Mouse (Mus musculus) stomach, postnatal 0 days (tissue): ENCODE measurements around the gene Casq2.

Experiments
- CTCF ChIP-seq: IDR thresholded peaks from 2 replicates; pipeline ENCODE4 v1.5.1; 2016; ENCODE audit warnings: antibody characterized with exemption, low read depth, mild to moderate bottlenecking, moderate library complexity
- EP300 ChIP-seq: optimal IDR thresholded peaks from 2 replicates; pipeline ENCODE3; 2016; ENCODE audit warnings: antibody characterized with exemption

DNA sequence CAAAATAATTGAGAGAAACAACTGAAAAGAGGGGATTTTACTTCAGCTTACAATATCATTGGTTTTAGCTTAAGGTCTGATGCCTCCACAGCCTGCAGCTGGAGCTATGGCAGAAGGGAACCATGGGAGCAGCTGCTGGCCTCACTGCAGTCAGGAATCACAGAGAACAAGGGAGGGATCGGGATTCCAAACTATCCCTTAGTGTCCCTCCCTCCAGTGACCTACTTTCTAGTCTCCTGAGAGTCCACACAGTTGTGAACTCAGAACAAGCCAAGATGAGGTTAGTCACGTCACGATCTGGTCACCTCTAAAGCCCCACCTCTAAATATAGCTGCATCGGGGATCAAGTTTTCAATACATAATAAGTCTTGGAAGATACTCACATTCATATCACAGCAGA is 61.0 kb downstream of the Casq2 start:
- TF ChIP-seq CTCF (no peak), EP300 (no peak)
